Mouse (Mus musculus): ENCODE data around the gene Mrps6.
A peak's percentile ranks its signal among the peaks of the same experiment; 100 is the strongest.
"Not testable (repeated sequence)": the region's sequence is repeated elsewhere in the genome, so short reads cannot be mapped to it uniquely, and the experiment has no call there.

The Mrps6 gene

DNA sequence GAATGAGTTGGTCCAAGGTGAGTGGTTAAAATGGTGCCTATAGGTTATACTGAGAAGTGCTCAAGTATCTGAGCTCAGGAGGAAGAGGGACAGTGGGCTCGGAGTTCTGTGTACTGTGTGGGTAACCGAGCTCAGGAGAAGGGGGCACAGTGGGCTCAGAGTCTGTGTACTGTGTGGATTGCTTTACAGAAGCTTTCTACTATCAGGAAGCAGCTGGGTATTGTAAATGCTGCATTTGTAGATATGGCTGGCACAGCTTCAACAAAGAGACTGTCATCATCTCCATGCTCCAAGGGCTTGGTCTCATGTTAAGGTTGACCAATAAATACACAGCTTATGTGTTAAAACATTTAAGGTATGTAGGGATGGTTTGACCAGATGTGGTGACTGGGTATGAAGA lies 6.7 kb downstream of the Mrps6 start:
- no peak for DNase-seq

DNA sequence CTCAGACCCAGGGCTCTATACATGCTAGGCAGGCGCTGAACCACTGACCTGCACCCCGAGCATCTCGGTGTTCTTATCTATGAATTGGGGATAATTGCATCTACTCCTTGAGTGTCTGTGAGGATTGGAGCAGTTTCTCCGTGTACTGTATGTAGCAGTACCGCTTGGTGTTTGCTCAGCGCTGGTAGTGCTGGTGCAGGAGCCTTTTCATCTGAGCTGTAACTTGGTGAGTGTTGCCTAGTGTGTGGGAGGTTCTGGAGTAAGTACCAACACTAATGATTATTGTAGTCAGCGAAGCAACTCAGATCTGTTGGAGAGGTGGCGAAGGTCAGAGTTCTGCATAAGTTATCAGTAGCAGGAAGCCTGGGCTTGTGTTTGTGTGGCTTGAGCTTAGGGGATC lies 12.3 kb downstream of the Mrps6 start:
- no peak for DNase-seq

DNA sequence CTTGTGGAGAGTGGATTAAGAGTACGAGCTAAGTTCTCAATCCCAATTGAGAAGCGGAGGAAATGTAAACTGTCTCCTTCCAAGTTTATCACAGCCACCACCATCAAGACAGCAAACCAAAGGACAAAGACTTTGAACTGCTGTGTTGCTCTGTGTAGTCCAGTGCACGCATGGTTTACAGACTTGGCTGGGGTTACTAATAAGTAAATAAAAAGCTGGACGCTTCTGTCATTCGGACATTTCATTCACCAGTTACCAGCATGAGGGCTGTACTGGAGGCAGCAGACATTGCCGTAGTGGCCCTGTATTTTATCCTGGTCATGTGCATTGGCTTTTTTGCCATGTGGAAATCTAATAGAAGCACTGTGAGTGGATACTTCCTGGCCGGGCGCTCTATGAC lies 18.7 kb downstream of the Mrps6 start:
- no peak for DNase-seq

DNA sequence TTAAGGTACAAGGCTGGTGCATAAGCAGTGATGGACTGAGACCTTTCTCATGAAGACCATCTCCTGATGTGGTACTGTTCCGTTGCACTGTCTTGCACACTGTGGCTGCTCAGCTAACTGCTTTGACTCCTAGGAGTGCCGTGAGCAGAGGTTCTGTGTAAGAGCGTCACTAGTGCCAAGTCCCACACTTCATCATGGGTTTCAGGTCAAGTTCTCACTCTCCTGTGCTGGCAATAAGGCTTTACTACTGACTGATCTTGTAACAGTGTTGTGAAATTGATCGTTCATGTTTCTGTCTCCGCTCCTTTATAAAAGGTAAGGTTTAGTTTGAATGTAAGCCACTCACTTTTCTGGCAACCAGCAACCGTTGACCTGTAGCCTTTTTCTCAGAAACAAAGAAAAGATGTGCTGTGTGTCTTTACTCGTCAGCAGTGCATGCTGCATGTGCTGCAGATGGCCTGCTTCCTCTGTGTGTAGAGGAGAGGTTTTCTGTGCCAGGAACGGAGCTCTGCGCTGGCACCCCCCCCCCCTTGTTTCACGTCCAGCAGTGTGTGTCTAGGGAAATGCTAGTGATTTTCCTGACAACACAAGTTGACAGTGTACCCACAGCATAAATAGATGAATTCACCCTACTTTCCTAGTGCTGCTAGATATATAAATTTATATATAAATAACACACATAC lies 25.8 kb downstream of the Mrps6 start:
- no peak for DNase-seq

DNA sequence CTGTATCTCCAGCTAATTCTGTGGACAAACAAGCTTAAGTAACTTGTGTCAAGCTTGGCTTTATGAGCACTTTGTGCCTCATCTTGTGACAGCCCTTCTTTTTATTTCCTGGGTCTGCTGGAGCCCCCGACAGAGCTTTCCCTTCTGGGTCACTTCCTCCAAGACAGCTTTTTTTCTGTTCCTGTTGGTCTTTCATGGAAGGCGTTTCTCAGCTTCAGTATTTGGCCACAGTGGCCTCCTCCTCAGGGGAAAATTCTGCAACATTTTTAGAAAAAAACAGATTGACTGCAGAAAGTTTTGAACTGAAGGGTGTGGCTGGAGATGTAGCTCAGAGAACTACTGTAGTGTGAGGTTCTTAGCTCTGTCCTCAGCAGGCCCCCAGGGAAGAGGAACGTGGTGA lies 31.2 kb downstream of the Mrps6 start:
- DNase-seq: no peak

DNA sequence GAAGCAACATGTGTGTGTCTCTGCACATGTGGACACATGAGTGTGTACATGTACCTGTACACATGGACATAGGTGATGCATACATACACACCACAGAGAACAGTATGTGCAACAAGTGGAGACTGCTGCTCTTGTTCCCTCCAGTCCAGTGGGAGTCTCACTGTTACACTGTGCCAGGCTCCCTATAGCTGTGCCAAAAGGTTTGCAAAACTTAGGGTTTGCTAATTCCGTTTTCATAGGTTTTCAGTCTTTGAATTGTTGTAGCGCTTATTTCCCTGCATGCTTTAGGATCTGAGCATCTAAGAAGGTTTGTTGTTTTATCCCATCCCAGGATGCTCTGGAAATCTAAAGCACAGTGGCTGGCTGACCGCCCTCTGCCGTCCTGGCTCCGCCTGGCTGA lies 33.8 kb downstream of the Mrps6 start:
- DNase-seq: no peak

DNA sequence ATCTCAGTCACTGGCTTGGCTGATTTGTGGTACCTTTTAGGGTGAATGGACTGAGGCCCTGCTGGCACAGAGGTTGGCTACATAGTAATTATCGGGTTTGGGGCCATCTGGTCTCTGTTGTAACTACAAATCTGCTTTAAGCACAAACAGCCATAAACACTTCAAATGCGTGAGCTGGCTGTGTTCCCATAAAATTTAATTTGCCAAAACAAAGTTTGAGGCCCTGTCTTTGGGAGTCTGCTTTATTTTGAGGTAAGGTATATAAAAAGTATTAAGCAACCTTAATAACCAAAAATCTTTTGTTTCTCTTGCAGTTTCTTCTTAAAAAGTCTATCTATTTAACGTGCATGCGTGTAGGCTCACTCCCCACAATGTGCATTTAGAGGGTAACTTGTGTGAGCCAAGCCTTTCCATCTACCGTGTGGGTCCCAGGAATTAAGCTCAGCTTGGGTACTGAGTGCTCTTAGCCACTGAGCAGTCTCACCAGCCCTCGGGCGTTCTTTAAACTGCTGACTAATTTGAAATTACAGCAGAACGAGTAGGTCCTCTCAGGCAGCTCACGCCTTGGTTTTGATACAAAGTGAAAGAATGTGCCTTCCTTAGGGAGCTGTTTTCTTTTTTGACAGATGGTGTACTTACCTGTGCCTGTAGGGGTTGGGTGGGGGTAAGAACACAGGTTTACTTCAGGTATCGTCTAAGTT lies 40.4 kb downstream of the Mrps6 start:
- no peak for DNase-seq

DNA sequence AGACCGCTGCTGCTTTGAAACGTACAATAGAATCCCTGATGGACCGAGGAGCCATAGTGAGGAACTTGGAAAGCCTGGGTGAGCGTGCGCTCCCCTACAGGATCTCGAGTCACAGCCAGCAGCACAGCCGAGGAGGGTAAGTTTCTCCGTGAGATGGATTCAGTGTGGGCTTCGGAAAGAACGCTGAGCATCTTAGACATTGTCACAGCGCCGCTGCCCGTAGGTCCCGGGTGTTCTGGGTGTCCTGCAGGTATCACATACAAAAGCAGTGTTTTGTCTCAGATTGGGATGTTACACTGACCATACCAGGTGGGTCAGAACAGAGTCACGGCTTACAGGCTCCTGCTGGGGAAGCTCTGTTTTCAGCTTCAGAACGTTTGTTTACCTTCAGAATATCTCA lies 41.5 kb downstream of the Mrps6 start:
- DNase-seq: no peak

DNA sequence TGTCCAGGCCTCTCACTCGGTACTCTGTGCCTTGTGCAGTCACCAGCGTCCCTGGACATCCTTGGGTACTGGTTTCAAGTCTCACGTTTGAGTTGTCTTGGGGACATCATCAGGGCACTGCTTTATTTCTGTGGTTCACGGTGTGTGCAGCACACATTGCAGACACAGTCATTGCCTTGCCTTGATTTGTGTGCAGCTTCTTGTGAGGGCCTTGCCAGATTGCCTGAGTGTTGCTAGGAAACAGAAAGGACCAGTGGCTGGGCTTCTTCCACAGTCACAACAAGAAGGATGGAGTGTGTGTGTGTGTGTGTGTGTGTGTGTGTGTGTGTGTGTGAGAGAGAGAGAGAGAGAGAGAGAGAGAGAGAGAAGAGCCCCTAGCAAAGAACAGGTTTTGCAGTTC lies 42.0 kb downstream of the Mrps6 start:
- DNase-seq: peak; percentile 56

DNA sequence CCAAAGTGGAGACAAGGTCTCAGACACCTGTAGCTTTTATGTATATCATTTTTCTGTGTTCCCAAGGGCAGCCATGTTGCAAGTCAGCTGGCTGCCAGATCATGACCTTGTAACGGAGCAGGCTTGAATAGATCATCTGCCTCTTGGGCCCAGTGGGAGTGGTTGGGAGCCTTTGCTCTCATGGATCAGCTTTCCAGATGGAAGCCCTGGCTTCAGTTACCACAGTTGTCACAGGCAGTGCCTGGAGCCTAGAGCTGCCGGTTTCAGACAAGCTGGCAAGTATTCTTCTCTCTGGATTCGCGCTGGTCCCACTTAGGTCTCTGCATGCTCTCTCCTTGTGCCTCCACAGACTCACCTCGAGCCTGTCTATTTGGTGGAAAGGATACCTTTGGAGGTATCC lies 44.0 kb downstream of the Mrps6 start:
- DNase-seq: no peak

DNA sequence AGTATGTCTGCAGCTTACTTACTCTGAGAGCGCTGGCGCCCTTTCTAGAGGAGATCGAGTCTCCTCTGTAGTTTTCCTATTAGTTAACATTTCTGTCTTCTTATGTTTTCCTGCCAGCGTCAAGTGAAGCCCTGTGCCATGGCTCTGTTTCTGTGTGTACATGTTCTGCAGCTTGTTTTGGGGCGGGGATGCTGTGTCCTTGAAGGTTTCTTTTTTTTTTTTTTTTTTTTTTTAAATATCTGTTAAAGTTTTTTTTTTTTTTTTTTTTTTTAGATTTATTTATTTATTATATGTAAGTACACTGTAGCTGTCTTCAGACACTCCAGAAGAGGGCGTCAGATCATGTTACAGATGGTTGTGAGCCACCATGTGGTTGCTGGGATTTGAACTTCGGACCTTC lies 44.9 kb downstream of the Mrps6 start:
- not testable (repeated sequence) for DNase-seq

DNA sequence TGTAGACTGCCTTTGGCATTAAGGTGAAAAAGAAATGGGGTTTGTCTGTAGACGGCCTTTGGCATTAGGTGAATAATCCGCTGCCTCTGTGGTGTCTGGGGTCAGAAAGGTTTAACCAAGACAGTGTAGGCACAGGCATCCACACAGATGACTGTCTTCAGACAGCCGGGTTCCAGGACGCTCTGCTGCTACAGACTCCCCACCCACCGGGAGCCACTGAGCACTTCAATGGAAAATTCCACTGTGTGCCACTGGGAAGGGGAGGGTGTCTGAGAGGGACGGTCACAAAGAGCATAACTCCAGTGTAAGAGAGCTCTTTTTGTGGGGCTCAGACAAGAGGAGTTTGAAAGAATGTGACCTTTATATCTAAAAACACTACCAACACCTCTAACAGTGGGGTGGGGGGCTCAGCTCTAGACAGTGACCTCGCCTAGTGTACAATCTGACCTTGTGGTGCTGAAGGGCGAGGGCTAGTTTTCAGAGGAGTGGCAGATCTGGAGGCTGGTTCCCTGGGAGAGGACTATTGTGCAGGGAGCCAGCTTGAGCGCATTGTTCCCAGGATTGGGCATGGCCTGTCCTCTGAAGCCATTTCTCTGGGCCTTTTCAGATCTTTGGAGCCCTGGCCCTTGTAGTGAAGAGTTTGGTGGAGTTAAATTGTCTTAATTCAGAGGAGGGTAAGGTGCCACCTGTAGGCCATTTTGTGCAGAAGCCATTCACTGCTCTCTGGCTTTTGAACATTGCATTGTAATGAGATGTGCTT lies 45.7 kb downstream of the Mrps6 start:
- DNase-seq: no peak

DNA sequence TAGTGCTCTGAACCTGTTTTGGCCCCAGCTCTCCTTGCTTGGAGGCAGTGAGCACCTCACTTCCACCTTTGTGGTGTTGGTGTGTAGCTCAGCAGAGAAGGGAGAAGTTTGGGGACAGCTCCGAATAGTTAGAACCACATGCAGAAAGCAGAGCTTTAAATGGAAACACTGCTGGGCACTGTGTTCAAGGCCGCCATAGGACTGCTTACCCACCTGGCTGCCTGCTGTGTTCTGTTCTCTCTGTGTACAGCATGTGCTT lies 46.2 kb downstream of the Mrps6 start:
- DNase-seq: no peak

DNA sequence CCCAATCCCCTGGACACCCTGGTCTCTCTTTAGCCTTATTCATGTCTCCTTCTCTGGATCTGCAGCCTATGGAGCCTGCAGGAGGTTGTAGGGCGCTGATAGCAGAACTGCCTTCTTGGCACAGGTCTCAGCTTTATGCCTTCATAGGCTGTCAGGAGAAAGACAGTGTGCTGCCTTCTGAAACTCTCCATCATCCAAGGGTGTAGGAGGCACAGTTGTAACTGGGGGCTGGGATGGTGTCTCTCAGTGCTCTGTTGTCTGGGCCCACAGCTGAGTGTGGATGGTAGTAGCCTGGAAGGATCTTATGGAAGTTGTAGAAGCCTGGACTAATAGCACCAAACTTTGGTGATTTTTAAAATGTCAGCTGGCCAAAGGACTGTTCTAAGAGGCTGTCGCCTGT lies 46.9 kb downstream of the Mrps6 start:
- no peak for DNase-seq

DNA sequence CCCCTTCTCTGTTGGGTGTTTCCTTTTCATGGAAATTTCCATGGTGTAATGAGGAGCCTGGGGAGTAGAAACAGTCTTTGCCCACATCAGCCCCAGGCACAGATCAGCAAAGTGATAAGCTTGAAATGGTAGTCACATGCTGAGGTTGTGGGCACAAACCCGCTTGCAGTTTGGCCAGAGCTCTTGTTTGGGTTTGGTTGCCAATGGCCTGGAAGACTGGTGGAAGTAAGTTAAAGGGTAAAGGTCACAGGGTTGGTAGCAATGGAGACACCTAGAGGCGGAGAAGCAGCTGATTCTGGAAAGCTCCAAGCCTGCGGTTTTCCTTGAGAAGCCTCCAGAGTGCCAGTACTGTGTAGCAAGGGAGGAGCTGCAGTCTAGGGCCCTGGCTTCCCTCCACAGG lies 47.6 kb downstream of the Mrps6 start:
- DNase-seq: no peak

DNA sequence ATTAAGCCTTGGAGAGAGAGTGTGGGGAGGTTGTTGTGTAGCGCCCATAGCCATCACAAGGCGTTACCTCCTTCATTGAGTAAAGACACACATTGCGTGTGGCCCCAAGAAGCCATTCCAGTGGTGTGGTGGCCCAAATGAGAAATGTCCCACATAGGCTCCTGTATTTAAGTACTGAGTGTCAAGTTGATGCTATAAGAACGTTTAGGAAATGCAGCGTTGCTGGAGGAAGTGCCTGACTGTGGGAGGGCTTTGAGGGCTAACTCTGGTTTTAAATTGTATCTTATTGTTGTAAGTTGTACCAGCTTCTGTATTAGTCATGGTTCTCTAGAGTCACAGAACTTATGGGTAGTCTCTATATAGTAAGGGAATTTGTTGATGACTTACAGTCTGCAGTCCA lies 49.3 kb downstream of the Mrps6 start:
- DNase-seq: no peak

DNA sequence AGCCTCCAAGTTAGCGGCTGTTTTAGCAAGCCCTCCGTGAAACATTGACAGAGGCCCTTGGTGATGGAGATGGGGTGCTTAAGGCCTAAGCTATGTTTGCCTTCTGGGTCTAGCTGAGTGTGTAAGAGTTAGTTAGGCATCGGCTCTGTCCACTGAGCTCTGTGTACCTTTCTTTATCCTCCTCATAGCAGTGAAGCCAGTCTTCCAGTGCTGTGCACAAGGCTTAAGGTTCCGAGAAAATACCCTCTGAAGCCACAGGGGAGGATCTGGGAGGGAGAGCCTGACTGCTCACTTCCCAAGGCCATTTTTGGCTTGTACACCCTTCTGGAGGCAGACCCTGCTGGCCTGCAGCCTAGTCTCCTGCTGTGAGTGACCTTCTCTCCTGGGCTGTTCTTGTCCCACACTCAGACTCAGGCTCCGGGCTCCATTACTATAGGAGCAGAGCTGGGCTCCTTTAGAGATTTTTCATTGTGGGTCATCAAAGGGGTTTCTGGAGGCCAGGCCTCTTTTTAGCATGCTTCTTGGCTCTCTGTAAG lies 56.7 kb downstream of the Mrps6 start:
- DNase-seq: no peak

DNA sequence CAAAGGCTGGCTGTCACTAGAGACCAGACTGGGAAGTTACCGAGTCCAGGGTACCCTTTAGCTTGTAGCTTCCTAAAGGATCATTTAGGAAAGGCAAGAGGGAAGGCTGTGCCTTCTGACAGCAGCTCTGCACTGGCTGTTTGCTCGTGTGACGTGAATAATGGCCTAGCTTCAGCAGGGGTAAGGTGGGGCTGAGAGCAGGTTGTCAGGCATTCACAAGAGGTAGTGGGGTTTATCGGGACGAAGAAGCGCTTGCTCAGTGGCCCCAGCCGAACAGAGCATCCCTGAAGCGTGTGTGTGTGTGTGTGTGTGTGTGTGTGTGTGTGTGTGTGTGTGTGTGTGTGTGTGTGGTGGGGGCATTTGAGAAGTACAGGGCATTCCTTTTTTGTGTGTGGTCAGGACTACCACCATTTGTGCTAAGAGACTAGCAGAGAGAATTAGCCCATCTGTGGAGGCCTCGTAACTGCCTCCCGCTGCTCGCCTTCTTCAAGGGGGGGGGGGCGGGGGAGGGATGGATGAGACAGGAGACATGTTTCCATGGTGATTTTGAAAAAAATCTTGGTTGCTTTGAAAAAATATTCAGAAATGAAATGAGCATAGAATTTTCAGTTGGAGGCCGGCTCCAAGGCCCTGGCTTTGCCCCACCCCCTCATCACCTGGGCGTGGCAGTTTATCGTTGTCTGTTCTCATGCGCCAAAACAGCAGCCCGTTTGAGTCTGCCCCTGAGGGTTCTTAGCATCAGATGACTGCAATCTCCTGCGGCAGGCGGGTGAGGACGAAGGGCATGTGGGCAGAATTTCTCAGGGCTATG lies 57.7 kb downstream of the Mrps6 start:
- peak; percentile 62 for DNase-seq

DNA sequence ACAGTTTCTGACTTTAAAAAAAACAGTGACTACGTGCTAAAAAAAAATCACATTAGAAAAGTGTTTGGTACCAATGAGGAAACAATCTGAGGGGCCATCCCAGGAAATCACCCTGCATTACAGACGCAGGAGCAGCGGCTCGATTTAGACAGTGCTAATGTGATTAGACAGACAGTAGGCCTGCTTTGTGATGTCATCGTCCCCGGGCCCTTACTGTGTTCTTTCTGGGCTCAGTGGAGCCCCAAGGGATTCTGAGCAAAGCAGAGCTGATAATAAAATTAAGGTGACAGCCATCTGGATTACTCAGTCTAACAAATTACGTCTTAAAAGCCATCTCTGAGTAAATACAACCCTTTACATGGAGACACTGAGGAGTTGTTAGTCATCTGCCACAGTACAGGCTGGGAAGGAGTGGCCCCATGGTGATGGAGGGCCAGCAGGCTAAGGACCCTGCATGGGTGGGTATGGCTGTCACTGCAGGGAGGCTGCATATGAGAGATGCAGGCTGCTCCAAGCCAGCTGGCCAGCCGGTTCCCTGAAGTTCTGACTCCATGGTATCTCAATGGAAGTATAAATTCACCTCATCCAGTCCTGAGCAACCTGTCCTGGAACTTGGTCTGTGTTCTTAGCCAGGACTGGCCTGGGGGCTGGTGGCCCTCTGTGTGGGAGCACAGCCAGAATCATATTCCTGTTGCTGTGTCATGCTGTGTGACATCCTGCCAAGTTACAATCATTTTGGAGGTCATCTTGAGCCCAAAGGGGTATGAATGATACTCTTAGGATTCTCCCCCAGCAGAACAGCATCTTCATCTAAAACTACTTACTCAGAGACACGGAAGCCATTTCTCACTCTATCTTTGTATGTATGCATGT lies 59.5 kb downstream of the Mrps6 start:
- no peak for DNase-seq

DNA sequence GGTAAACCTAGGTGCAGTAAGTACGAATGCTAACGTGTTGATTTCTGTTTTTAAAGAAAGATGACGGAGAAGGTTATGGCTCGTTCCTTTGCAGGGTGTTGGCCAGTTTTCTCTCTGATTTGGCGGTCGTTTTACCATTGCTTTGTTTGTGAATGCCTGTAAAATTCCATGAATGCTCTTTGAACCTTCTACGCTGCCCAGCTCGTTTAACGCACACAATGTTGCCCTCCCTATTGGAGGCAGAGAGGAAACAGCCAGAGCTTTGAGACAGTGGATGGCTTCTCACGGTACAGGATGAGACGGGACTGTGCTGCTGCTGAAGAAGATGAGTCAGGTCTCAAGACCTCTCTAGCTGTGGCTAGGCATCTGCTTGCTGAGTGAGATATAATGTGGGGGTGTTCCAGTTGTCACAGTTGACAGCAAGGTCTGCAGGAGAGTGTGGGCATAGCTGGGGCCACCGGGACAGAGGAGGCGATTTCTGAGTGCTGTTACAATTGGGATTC lies 61.0 kb downstream of the Mrps6 start:
- DNase-seq: no peak

DNA sequence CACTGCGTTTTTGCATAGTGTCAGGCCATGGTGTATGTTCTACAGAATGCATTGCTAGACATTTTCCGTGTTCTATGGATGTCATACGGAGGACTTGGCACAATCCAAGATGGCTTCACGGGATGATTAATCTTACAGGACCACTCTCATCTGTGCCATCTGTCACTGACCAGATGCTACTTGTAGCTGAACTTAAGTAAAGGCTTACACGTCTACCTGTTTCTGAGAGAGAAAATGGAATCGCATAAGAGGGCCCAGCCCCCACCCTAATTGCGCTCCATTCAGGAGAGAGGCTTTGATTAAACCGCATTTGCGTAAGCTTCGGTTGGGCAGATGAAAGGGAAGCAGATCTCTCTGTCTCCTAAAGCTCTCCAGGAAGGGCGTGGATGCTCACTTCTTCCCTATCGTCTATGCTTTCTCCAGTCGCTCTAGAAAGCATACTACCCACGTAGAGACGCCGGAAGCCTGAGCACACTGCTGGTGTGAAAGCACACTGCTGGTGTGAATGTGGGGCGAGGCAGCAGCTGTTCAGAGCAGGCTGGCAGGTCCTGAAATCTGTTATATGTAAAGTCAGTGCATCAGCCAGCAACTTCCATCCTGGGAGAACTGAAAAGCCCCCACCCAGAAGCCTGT lies 62.9 kb downstream of the Mrps6 start:
- DNase-seq: peak; percentile 54

DNA sequence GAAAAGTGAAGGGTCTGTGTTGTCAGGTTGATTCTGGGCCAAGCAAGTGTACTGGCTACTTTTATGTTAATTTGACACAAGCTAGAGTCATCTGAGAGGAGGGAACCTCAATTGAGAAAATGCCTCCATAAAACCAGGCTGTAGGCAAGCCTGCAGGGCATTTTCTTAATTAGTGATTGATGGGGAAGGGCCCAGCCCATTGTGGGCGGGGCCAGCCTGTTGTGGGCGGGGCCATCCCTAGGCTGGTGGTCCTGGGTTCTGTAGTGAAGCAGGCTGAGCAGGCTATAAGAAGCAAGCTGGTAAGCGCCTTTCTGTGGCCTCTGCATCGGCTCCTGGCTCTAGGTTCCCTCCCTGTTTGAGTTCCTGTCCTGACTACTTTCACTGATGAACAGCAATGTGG lies 69.2 kb downstream of the Mrps6 start:
- no peak for DNase-seq
